Mouse (Mus musculus) lung, postnatal 0 days (tissue): ENCODE measurements around the gene Celf2.

Experiments used
- CTCF ChIP-seq: IDR thresholded peaks from 2 replicates; pipeline ENCODE4 v1.5.1; 2016; ENCODE audit warnings: antibody characterized with exemption, mild to moderate bottlenecking
- EP300 ChIP-seq: IDR thresholded peaks from 2 replicates; pipeline ENCODE4 v1.6.1; 2016; ENCODE audit warnings: antibody characterized with exemption, mild to moderate bottlenecking, control low read depth

DNA sequence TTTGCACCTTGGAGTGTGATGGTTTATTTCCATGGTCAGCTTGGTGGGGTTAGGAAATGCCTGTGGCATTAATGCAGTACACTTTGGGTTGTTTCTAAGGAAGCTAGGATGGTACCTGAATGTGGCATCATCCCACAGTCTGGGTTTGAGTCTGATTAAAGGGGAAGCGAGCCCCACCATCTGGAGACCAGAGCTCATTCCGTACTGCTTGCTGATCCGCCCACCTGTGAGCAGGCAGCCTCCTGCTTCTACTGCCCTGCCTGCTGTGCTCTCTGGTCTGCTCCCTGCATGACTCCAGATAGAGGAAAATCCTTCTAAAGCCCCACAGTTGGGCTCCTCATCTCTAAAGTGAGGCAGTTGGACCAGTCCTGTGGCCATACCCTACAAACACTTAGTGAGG lies 1002.3 kb downstream of the Celf2 start:
- TF ChIP-seq CTCF, result no peak
- no peak for TF ChIP-seq EP300
